8 mouse cellular contexts compared by ENCODE assay signal in genomic region chr13:92531237-92531636, GRCm38 (mm10). TPM values are rescaled to one million over a fixed set of nuclear protein-coding genes. Genes with fewer than 3 reads are reported as not detected.
DNase-seq lines count a peak whose midpoint lies in the region; ATAC-seq and TF ChIP-seq lines count a peak whose summit lies in the region.

No protein-coding gene starts in this region.

- no peak for TF ChIP-seq POLR2A in myocyte (IDR thresholded peaks at IDR 0.05; ENCODE audit: insufficient read length, low read depth)

- H3K9me3 ChIP-seq in kidney, embryonic 16.5 days (ENCODE audit: low read length): no peaks in the 10 kb centered on the region
- H3K9me3 ChIP-seq in embryonic facial prominence, embryonic 11.5 days (replicated peaks; ENCODE audit: control insufficient read depth, low read length): no peaks in the 10 kb centered on the region
- H3K9me3 ChIP-seq in intestine, embryonic 15.5 days: no peaks in the 10 kb centered on the region

- H3K36me3 ChIP-seq in kidney, embryonic 16.5 days (ENCODE audit: insufficient read depth, low read length): no peaks in the 10 kb centered on the region
- H3K36me3 ChIP-seq in embryonic facial prominence, embryonic 11.5 days (replicated peaks; ENCODE audit: control insufficient read depth, insufficient read depth, low read depth, low read length): no peaks in the 10 kb centered on the region
- H3K36me3 ChIP-seq in intestine, embryonic 15.5 days: no peaks in the 10 kb centered on the region
- no peaks in the 10 kb centered on the region for H3K36me3 ChIP-seq in myocyte (ENCODE audit: control insufficient read depth, insufficient read depth)

- peak overlapping the region; percentile 72 for H3K4me3 ChIP-seq in kidney, embryonic 16.5 days (ENCODE audit: low read length)
- H3K4me3 ChIP-seq in embryonic facial prominence, embryonic 11.5 days (ENCODE audit: low read depth, low read length): peak overlapping the region; percentile 61
- peak overlapping the region; percentile 80 for H3K4me3 ChIP-seq in intestine, embryonic 15.5 days (replicated peaks)
- peak overlapping the region; percentile 68 for H3K4me3 ChIP-seq in myocyte

- peaks cover 13% of the 10 kb centered on the region for H3K79me2 ChIP-seq in myocyte (ENCODE audit: control insufficient read depth, insufficient read depth)

- H3K4me1 ChIP-seq in kidney, embryonic 16.5 days (ENCODE audit: insufficient read depth, low read length): peaks cover 11% of the 10 kb centered on the region; the same call in 1 of the 2 replicates
- H3K4me1 ChIP-seq in embryonic facial prominence, embryonic 11.5 days (ENCODE audit: control insufficient read depth, insufficient read depth, low read length): no peaks in the 10 kb centered on the region
- no peaks in the 10 kb centered on the region for H3K4me1 ChIP-seq in intestine, embryonic 15.5 days (replicated peaks)

- 4% methylated on average over 15 of the region's 15 CpGs for WGBS in kidney, embryonic 16.5 days
- WGBS in embryonic facial prominence, embryonic 11.5 days: 5% methylated on average over 15 of the region's 15 CpGs
- 4% methylated on average over 15 of the region's 15 CpGs for WGBS in intestine, embryonic 15.5 days

- no peaks in the 10 kb centered on the region for H3K27me3 ChIP-seq in kidney, embryonic 16.5 days (ENCODE audit: insufficient read depth, low read length)
- no peaks in the 10 kb centered on the region for H3K27me3 ChIP-seq in embryonic facial prominence, embryonic 11.5 days (ENCODE audit: control insufficient read depth, insufficient read depth, low read length)
- H3K27me3 ChIP-seq in intestine, embryonic 15.5 days (replicated peaks): no peaks in the 10 kb centered on the region
- no peaks in the 10 kb centered on the region for H3K27me3 ChIP-seq in myocyte (ENCODE audit: control insufficient read depth, insufficient read depth, insufficient read length)

- peak overlapping the region; percentile 76 for H3K4me2 ChIP-seq in kidney, embryonic 16.5 days (replicated peaks; ENCODE audit: low read depth, low read length)
- H3K4me2 ChIP-seq in embryonic facial prominence, embryonic 11.5 days (ENCODE audit: low read depth, low read length): peak overlapping the region; percentile 61
- H3K4me2 ChIP-seq in intestine, embryonic 15.5 days (replicated peaks): peak overlapping the region; percentile 75
- H3K4me2 ChIP-seq in myocyte (ENCODE audit: low read depth): peak overlapping the region; percentile 79

- intact Hi-C loops in gastrocnemius, postnatal 14 days (cut with DNase I; ENCODE audit: low total_unique reads): no loop called here

- H3ac ChIP-seq in myocyte (ENCODE audit: control insufficient read depth, insufficient read length): peak overlapping the region; percentile 49

- peak overlapping the region; percentile 88 for H3K9ac ChIP-seq in kidney, embryonic 16.5 days (replicated peaks; ENCODE audit: low read length)
- peak overlapping the region; percentile 86 for H3K9ac ChIP-seq in embryonic facial prominence, embryonic 11.5 days (replicated peaks; ENCODE audit: low read length)
- H3K9ac ChIP-seq in intestine, embryonic 15.5 days: peak overlapping the region; percentile 89

- H3K27ac ChIP-seq in kidney, embryonic 16.5 days (ENCODE audit: low read length): peak overlapping the region; percentile 98
- peak overlapping the region; percentile 86 for H3K27ac ChIP-seq in embryonic facial prominence, embryonic 11.5 days (replicated peaks; ENCODE audit: low read depth, low read length)
- peak overlapping the region; percentile 96 for H3K27ac ChIP-seq in intestine, embryonic 15.5 days

- DNase-seq in kidney, postnatal 36 days: no peak
- no peak for DNase-seq in embryonic facial prominence, embryonic 11.5 days (ENCODE audit: low spot score)
- DNase-seq in gastrocnemius, postnatal 14 days: no peak
- no peak for DNase-seq in c-Kit-positive CD71-positive TER-119-positive erythroid progenitor cells, embryonic 14.5 days (ENCODE audit: low spot score)
- no peak for DNase-seq in left cerebral cortex, adult 11 months (ENCODE audit: low spot score)

- ATAC-seq in kidney, embryonic 16.5 days (ENCODE audit: low FRiP score, low TSS enrichment): no peak
- ATAC-seq in embryonic facial prominence, embryonic 11.5 days (replicated peaks; ENCODE audit: insufficient number of reproducible peaks, low FRiP score, low TSS enrichment, low read depth): 0 out of 2 replicates have a peak, but pooled peaks have one; percentile 2
- 0 out of 2 replicates have a peak, but pooled peaks have one; percentile 9 for ATAC-seq in intestine, embryonic 15.5 days

TF ChIP-seq in myocyte, 11 proteins besides CTCF, POLR2A, EP300 and RAD21:
- TF ChIP-seq REST (IDR thresholded peaks at IDR 0.05; ENCODE audit: insufficient read depth, insufficient read length) (no peak), CEBPB (IDR thresholded peaks at IDR 0.05; ENCODE audit: insufficient read depth, poor library complexity, severe bottlenecking) (no peak), USF1 (IDR thresholded peaks at IDR 0.05; ENCODE audit: low read depth) (no peak), SRF (IDR thresholded peaks at IDR 0.05; ENCODE audit: control insufficient read depth, insufficient read length, low read depth) (no peak)
TF ChIP-seq in myocyte: peak in this region for 0.

RNA-seq across cellular contexts. Expression of gene Zfyve16, which starts 0.6 kb away (rescaled TPM):
- 12.1 and 13.6 TPM in 2 replicates for polyA plus RNA-seq in kidney, embryonic 16.5 days (2015; fragmentation: Nextera tagmentation; extraction: Ambion mirVana)
- 15.0 and 18.5 TPM in 2 replicates for polyA plus RNA-seq in embryonic facial prominence, embryonic 11.5 days (2014; fragmentation: Nextera tagmentation; extraction: Ambion mirVana)
- 6.6 and 8.8 TPM in 2 replicates for polyA plus RNA-seq in intestine, embryonic 15.5 days (2015; fragmentation: Nextera tagmentation; extraction: Ambion mirVana)
- 3.6 TPM for polyA plus RNA-seq in myocyte (2012; fragmentation: generic; extraction: Trizol)
- 10 to 100 TPM; 10.3 to 10.6 TPM for total RNA-seq in gastrocnemius, postnatal 14 days (2021)

RNA-seq across cellular contexts. Expression of gene Spz1, which starts 44.7 kb away (rescaled TPM):
- polyA plus RNA-seq in kidney, embryonic 16.5 days (2015; fragmentation: Nextera tagmentation; extraction: Ambion mirVana): not detected in 2 replicates
- not detected in 2 replicates for polyA plus RNA-seq in embryonic facial prominence, embryonic 11.5 days (2014; fragmentation: Nextera tagmentation; extraction: Ambion mirVana)
- not detected in 2 replicates for polyA plus RNA-seq in intestine, embryonic 15.5 days (2015; fragmentation: Nextera tagmentation; extraction: Ambion mirVana)
- not detected for polyA plus RNA-seq in myocyte (2012; fragmentation: generic; extraction: Trizol)
- total RNA-seq in gastrocnemius, postnatal 14 days (2021): not detected

RNA-seq across cellular contexts. Expression of gene Fam151b, which starts 47.4 kb away (rescaled TPM):
- 0.17 and 0.24 TPM in 2 replicates for polyA plus RNA-seq in kidney, embryonic 16.5 days (2015; fragmentation: Nextera tagmentation; extraction: Ambion mirVana)
- polyA plus RNA-seq in embryonic facial prominence, embryonic 11.5 days (2014; fragmentation: Nextera tagmentation; extraction: Ambion mirVana): not detected in 2 replicates
- polyA plus RNA-seq in intestine, embryonic 15.5 days (2015; fragmentation: Nextera tagmentation; extraction: Ambion mirVana): 0.14 TPM in 1 of 2 replicates, not detected in the other
- polyA plus RNA-seq in myocyte (2012; fragmentation: generic; extraction: Trizol): 0.92 TPM
- 1 to 10 TPM; 2.4 to 2.5 TPM for total RNA-seq in gastrocnemius, postnatal 14 days (2021)
